Mouse (Mus musculus): ENCODE results near the gene Naga.
A peak's percentile ranks its signal among the peaks of the same experiment; 100 is the strongest.
"Not testable (repeated sequence)": the region's sequence is repeated elsewhere in the genome, so short reads cannot be mapped to it uniquely, and the experiment has no call there.

Gene Naga

GRCm38 (mm10) chr15:82338593-82339112, at the start of gene Naga, which contains the start of the genes Pheta2 and Smdt1:
TSS of gene Naga (minus strand) at chr15:82338925.
TSS of gene Pheta2 (plus strand) at chr15:82338942.
TSS of gene Smdt1 (plus strand) at chr15:82338959.
- peak; percentile 94 for DNase-seq (ENCODE audit: low spot score)

- DNase-seq (ENCODE audit: low spot score), result no peak
Observed at GRCm38 (mm10) chr15:82385729-82386128, 47.0 kb upstream of the Naga start.

GRCm38 (mm10) chr15:82382441-82382840, 43.7 kb upstream of the Naga start:
- DNase-seq (ENCODE audit: low spot score), result no peak

- DNase-seq (ENCODE audit: low spot score), result no peak
Observed at GRCm38 (mm10) chr15:82380714-82381062, 42.0 kb upstream of the Naga start.

GRCm38 (mm10) chr15:82379871-82380713, 41.4 kb upstream of the Naga start, which contains the start of gene Cyp2d22:
TSS of gene Cyp2d22 (minus strand) at chr15:82380260.
- DNase-seq (ENCODE audit: low spot score), result no peak

- DNase-seq (ENCODE audit: low spot score), result no peak
Observed at GRCm38 (mm10) chr15:82379511-82379870, 40.8 kb upstream of the Naga start.

GRCm38 (mm10) chr15:82378261-82379180, 39.8 kb upstream of the Naga start:
- DNase-seq (ENCODE audit: low spot score), result no peak

GRCm38 (mm10) chr15:82377701-82378100, 39.0 kb upstream of the Naga start:
- DNase-seq (ENCODE audit: low spot score), result no peak

- no peak for DNase-seq (ENCODE audit: low spot score)
Observed at GRCm38 (mm10) chr15:82376393-82377138, 37.8 kb upstream of the Naga start.

- no peak for DNase-seq (ENCODE audit: low spot score)
Observed at GRCm38 (mm10) chr15:82375855-82376254, 37.1 kb upstream of the Naga start.

- no peak for DNase-seq (ENCODE audit: low spot score)
Observed at GRCm38 (mm10) chr15:82374437-82374836, 35.7 kb upstream of the Naga start.

- DNase-seq (ENCODE audit: low spot score), result no peak
Observed at GRCm38 (mm10) chr15:82372991-82373390, 34.3 kb upstream of the Naga start.

GRCm38 (mm10) chr15:82372446-82372845, 33.7 kb upstream of the Naga start:
- no peak for DNase-seq (ENCODE audit: low spot score)

- DNase-seq (ENCODE audit: low spot score), result no peak
Observed at GRCm38 (mm10) chr15:82368851-82369250, 30.1 kb upstream of the Naga start.

GRCm38 (mm10) chr15:82368146-82368545, 29.4 kb upstream of the Naga start:
- no peak for DNase-seq (ENCODE audit: low spot score)

GRCm38 (mm10) chr15:82364561-82364960, 25.8 kb upstream of the Naga start:
- DNase-seq (ENCODE audit: low spot score), result not testable (repeated sequence)

- DNase-seq (ENCODE audit: low spot score), result not testable (repeated sequence)
Observed at GRCm38 (mm10) chr15:82363801-82364200, 25.1 kb upstream of the Naga start.

GRCm38 (mm10) chr15:82362234-82362633, 23.5 kb upstream of the Naga start:
- no peak for DNase-seq (ENCODE audit: low spot score)

- DNase-seq (ENCODE audit: low spot score), result no peak
Observed at GRCm38 (mm10) chr15:82361459-82362018, 22.8 kb upstream of the Naga start.

- DNase-seq (ENCODE audit: low spot score), result no peak
Observed at GRCm38 (mm10) chr15:82358431-82359260, 19.9 kb upstream of the Naga start.
